ENCODE assay signal across 19 mouse cellular contexts in the genomic region with DNA sequence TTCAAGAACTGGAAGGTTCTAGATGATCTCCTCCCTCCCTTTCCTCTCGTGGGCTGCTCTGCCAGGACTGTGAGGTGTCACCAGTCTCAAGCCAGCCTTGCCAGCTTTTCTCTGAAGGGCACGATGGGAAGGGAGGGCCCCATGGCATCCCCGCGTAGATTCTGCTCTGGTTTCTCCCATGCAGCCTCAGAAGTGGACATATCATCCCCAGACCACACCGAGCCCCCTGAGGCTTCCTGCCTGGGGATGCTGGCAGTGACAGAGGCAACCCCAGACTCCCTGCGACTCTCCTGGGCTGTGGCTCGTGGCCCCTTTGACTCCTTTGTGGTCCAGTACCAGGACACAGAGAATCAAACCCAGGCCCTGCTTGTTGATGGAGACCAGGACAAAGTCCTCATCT. TPM values are rescaled to one million over a fixed set of nuclear protein-coding genes. Genes with fewer than 3 reads are reported as not detected.
DNase-seq lines count a peak whose midpoint lies in the region; ATAC-seq and TF ChIP-seq lines count a peak whose summit lies in the region.
"Not testable (repeated sequence)": the region's sequence is repeated elsewhere in the genome, so short reads cannot be mapped to it uniquely, and the experiment has no call there.
"Had no signal": no experiment of that assay in that cellular context is flagged by ENCODE, and none has a peak within 500 bp of the region (broad histone marks: within the 10 kb centered on the region; RNA-seq: fewer than 3 reads in every experiment).

No protein-coding gene starts in this region.

- H3K4me3 ChIP-seq in forebrain, embryonic 11.5 days (ENCODE audit: low read depth, low read length); heart, embryonic 10.5 days; liver, postnatal 0 days (ENCODE audit: low read depth, low read length): not testable (repeated sequence)

- not testable (repeated sequence) for H3K27ac ChIP-seq in forebrain, embryonic 11.5 days (ENCODE audit: low read depth, low read length); heart, embryonic 10.5 days; liver, postnatal 0 days (ENCODE audit: low read depth)

- DNase-seq in adrenal gland, adult (ENCODE audit: inconsistent age in 2 of 2, low spot score in 1 of 2), result peak; percentile 74 to 90
- peak; percentile 65 for DNase-seq in adrenal gland, postnatal 10 days
- peak; percentile 43 for DNase-seq in adrenal gland, postnatal 25 days
- DNase-seq in forebrain, embryonic 11.5 days (ENCODE audit: low spot score), result peak; percentile 28
- peak; percentile 71 for DNase-seq in heart, embryonic 10.5 days (ENCODE audit: low spot score)
- peak; percentile 10 for DNase-seq in liver, postnatal 0 days

- H3K4me2 ChIP-seq in forebrain, embryonic 11.5 days (ENCODE audit: low read depth, low read length, severe bottlenecking); liver, postnatal 0 days (ENCODE audit: low read depth, low read length): not testable (repeated sequence)

- WGBS in forebrain, embryonic 11.5 days, result 83% methylated on average over 7 of the region's 7 CpGs
- 80% methylated on average over 7 of the region's 7 CpGs for WGBS in heart, embryonic 10.5 days
- 72% methylated on average over 6 of the region's 7 CpGs for WGBS in liver, postnatal 0 days (ENCODE audit: insufficient replicate concordance)

- not testable (repeated sequence) for ATAC-seq in forebrain, embryonic 11.5 days (replicated peaks; ENCODE audit: low FRiP score); liver, postnatal 0 days

- not testable (repeated sequence) for H3K9ac ChIP-seq in forebrain, embryonic 11.5 days (ENCODE audit: low read length); liver, postnatal 0 days (replicated peaks)

- not testable (repeated sequence) for H3K36me3 ChIP-seq in forebrain, embryonic 11.5 days (ENCODE audit: control insufficient read depth, insufficient read depth, low read length); heart, embryonic 10.5 days; liver, postnatal 0 days (replicated peaks; ENCODE audit: insufficient read depth, low read length)

- TF ChIP-seq EP300 in liver, postnatal 0 days (IDR thresholded peaks at IDR 0.05; ENCODE audit: low read depth), result not testable (repeated sequence)

- not testable (repeated sequence) for H3K27me3 ChIP-seq in forebrain, embryonic 11.5 days (ENCODE audit: control insufficient read depth, insufficient read depth, low read length); heart, embryonic 10.5 days (ENCODE audit: insufficient read depth, poor library complexity, severe bottlenecking); liver, postnatal 0 days (ENCODE audit: insufficient read depth, low read length)

- not testable (repeated sequence) for H3K9me3 ChIP-seq in forebrain, embryonic 11.5 days (ENCODE audit: control insufficient read depth, low read length); heart, embryonic 10.5 days; liver, postnatal 0 days (ENCODE audit: low read length)

- not testable (repeated sequence) for H3K4me1 ChIP-seq in forebrain, embryonic 11.5 days (replicated peaks; ENCODE audit: control insufficient read depth, insufficient read depth, low read length); heart, embryonic 10.5 days; liver, postnatal 0 days (ENCODE audit: insufficient read depth)

- TF ChIP-seq CTCF in liver, postnatal 0 days (IDR thresholded peaks at IDR 0.05; ENCODE audit: low read depth), result not testable (repeated sequence)

RNA-seq across cellular contexts. Expression of a gene that starts 6.3 kb away (rescaled TPM):
- total RNA-seq in adrenal gland, postnatal 10 days (2021), result 1,000 to 10,000 TPM; 2,477 to 2,588 TPM
- total RNA-seq in adrenal gland, postnatal 25 days (2021), result 6,026 and 7,512 TPM in 2 replicates
- polyA plus RNA-seq in forebrain, embryonic 11.5 days (2014; fragmentation: Nextera tagmentation; extraction: Ambion mirVana), result not detected in 2 replicates
- not detected in 2 replicates for polyA plus RNA-seq in heart, embryonic 10.5 days (2016; fragmentation: Nextera tagmentation; extraction: Ambion mirVana)
- not detected in 2 replicates for polyA plus RNA-seq in liver, postnatal 0 days (2015; fragmentation: Nextera tagmentation; extraction: Ambion mirVana)
- total RNA-seq: CH12.LX, G1E had no signal
- polyA plus RNA-seq: activated CD4-positive, CD25-positive, alpha-beta regulatory T cell, adult 4 months; CD4-positive, CD25-positive, alpha-beta regulatory T cell, adult 4 months; cerebellum, adult 2 months; cortical plate, adult 2 months; embryonic facial prominence, embryonic 10.5 days; embryonic facial prominence, embryonic 12.5 days; embryonic facial prominence, embryonic 14.5 days; forebrain, embryonic 12.5 days; forebrain, embryonic 14.5 days; forebrain, embryonic 16.5 days; G1E; Patski had no signal

RNA-seq across cellular contexts. Expression of a gene that starts 38.7 kb away (rescaled TPM):
- total RNA-seq in adrenal gland, postnatal 10 days (2021), result 10 to 100 TPM; 31.8 to 33.0 TPM
- total RNA-seq in adrenal gland, postnatal 25 days (2021), result 45.1 and 45.5 TPM in 2 replicates
- 26.3 and 28.3 TPM in 2 replicates for polyA plus RNA-seq in forebrain, embryonic 11.5 days (2014; fragmentation: Nextera tagmentation; extraction: Ambion mirVana)
- 22.3 and 22.8 TPM in 2 replicates for polyA plus RNA-seq in heart, embryonic 10.5 days (2016; fragmentation: Nextera tagmentation; extraction: Ambion mirVana)
- polyA plus RNA-seq in liver, postnatal 0 days (2015; fragmentation: Nextera tagmentation; extraction: Ambion mirVana), result 12.6 and 13.1 TPM in 2 replicates

RNA-seq across cellular contexts. Expression of a gene that starts 38.7 kb away (rescaled TPM):
- 10 to 100 TPM; 45.1 to 52.2 TPM for total RNA-seq in adrenal gland, postnatal 10 days (2021)
- total RNA-seq in adrenal gland, postnatal 25 days (2021), result 54.8 and 65.0 TPM in 2 replicates
- 78.5 and 84.9 TPM in 2 replicates for polyA plus RNA-seq in forebrain, embryonic 11.5 days (2014; fragmentation: Nextera tagmentation; extraction: Ambion mirVana)
- polyA plus RNA-seq in heart, embryonic 10.5 days (2016; fragmentation: Nextera tagmentation; extraction: Ambion mirVana), result 48.1 and 62.2 TPM in 2 replicates
- 17.6 and 19.2 TPM in 2 replicates for polyA plus RNA-seq in liver, postnatal 0 days (2015; fragmentation: Nextera tagmentation; extraction: Ambion mirVana)

RNA-seq across cellular contexts. Expression of a gene that starts 51.9 kb away (rescaled TPM):
- 10 to 100 TPM; 49.2 to 60.8 TPM for total RNA-seq in adrenal gland, postnatal 10 days (2021)
- 69.2 and 79.3 TPM in 2 replicates for total RNA-seq in adrenal gland, postnatal 25 days (2021)
- 53.1 and 55.1 TPM in 2 replicates for polyA plus RNA-seq in forebrain, embryonic 11.5 days (2014; fragmentation: Nextera tagmentation; extraction: Ambion mirVana)
- 39.9 and 43.6 TPM in 2 replicates for polyA plus RNA-seq in heart, embryonic 10.5 days (2016; fragmentation: Nextera tagmentation; extraction: Ambion mirVana)
- polyA plus RNA-seq in liver, postnatal 0 days (2015; fragmentation: Nextera tagmentation; extraction: Ambion mirVana), result 14.1 and 15.4 TPM in 2 replicates

RNA-seq across cellular contexts. Expression of a gene that starts 52.1 kb away (rescaled TPM):
- total RNA-seq in adrenal gland, postnatal 10 days (2021), result 10 to 100 TPM; 44.2 to 48.4 TPM
- 57.9 and 61.6 TPM in 2 replicates for total RNA-seq in adrenal gland, postnatal 25 days (2021)
- polyA plus RNA-seq in forebrain, embryonic 11.5 days (2014; fragmentation: Nextera tagmentation; extraction: Ambion mirVana), result 143 and 144 TPM in 2 replicates
- polyA plus RNA-seq in heart, embryonic 10.5 days (2016; fragmentation: Nextera tagmentation; extraction: Ambion mirVana), result 89.6 and 104 TPM in 2 replicates
- 26.1 and 26.5 TPM in 2 replicates for polyA plus RNA-seq in liver, postnatal 0 days (2015; fragmentation: Nextera tagmentation; extraction: Ambion mirVana)

Comparison
In these comparisons a context has a peak if more than half of its experiments do, and no peak if none do; other contexts are left out.
1. DNase-seq: peak in every context shown above with its lines; median percentile 82 in adrenal gland, adult; 71 in heart, embryonic 10.5 days; 65 in adrenal gland, postnatal 10 days; 43 in adrenal gland, postnatal 25 days; 28 in forebrain, embryonic 11.5 days; 10 in liver, postnatal 0 days.